Mouse (Mus musculus) kidney, embryonic 15.5 days (tissue): ENCODE results near the gene Plppr5. TPM values are rescaled to one million over a fixed set of nuclear protein-coding genes. Genes with fewer than 3 reads are reported as not detected.

Experiments used
- ATAC-seq: fragments of 200-750 bp; cut with Nextera tagmentation; replicated peaks from 2 replicates; pipeline ENCODE4 v1.8.0; 2017; ENCODE audit warnings: moderate TSS enrichment; ENCODE audit not compliant: low FRiP score
- H3K27ac ChIP-seq: fragments of 300-500 bp; sonication (generic); 2 replicates; pipeline ENCODE4 v1.5.1; 2015; ENCODE audit warnings: mild to moderate bottlenecking, inconsistent platforms
- H3K27me3 ChIP-seq: fragments of 300-500 bp; sonication (generic); 2 replicates; pipeline ENCODE4 v1.6.1; 2015; ENCODE audit warnings: inconsistent platforms
- H3K36me3 ChIP-seq: fragments of 300-500 bp; sonication (generic); 2 replicates; pipeline ENCODE4 v1.6.1; 2015; ENCODE audit warnings: inconsistent platforms
- H3K4me1 ChIP-seq: fragments of 300-500 bp; sonication (generic); 2 replicates; pipeline ENCODE4 v1.6.1; 2015; ENCODE audit warnings: inconsistent platforms
- H3K4me2 ChIP-seq: fragments of 300-500 bp; sonication (generic); 2 replicates; pipeline ENCODE4 v1.6.1; 2015; ENCODE audit warnings: moderate library complexity, mild to moderate bottlenecking, inconsistent platforms
- H3K4me3 ChIP-seq: fragments of 300-500 bp; sonication (generic); replicated peaks from 2 replicates; pipeline ENCODE4 v1.5.1; 2015; ENCODE audit warnings: mild to moderate bottlenecking, inconsistent platforms
- H3K9ac ChIP-seq: fragments of 300-500 bp; sonication (generic); 2 replicates; pipeline ENCODE4 v1.6.1; 2015; ENCODE audit warnings: mild to moderate bottlenecking, inconsistent platforms
- H3K9me3 ChIP-seq: fragments of 300-500 bp; sonication (generic); replicated peaks from 2 replicates; pipeline ENCODE4 v1.6.1; 2016; ENCODE audit warnings: inconsistent platforms
- WGBS: fragments of 180-500 bp; shearing (Covaris S2); methylation state at CpG from one replicate; pipeline ENCODE4 v1.1.7; 2015; ENCODE audit warnings: mixed read lengths; 5-methylcytosine and 5-hydroxymethylcytosine counted together
- polyA plus RNA-seq: library from polyadenylated mRNA; unstranded; fragments of >200 nt; fragmentation: Nextera tagmentation; extraction: Ambion mirVana; gene quantifications from 2 replicates; pipeline ENCODE4 v1.2.1, GENCODE M21; 2015

Gene Plppr5
- polyA plus RNA-seq, 1 experiment from 2014 or later, result 0.27 TPM

- ATAC-seq, result no peak
- WGBS, result 78% methylated on average over 1 of the region's 1 CpGs
- Histone ChIP-seq H3K4me2 (no peak overlapping the region), H3K9ac (no peak overlapping the region), H3K27me3 (no peaks in the 10 kb centered on the region), H3K9me3 (no peaks in the 10 kb centered on the region), H3K36me3 (no peaks in the 10 kb centered on the region), H3K4me3 (no peak overlapping the region), H3K27ac (no peak overlapping the region), H3K4me1 (no peaks in the 10 kb centered on the region)
These were observed 40.2 kb downstream of the Plppr5 start for GRCm38 (mm10) chr3:117614856-117615255.

- no peak overlapping the region for H3K4me2 ChIP-seq
- no peaks in the 10 kb centered on the region for H3K27me3 ChIP-seq
- no peaks in the 10 kb centered on the region for H3K4me1 ChIP-seq
- H3K9ac ChIP-seq, result no peak overlapping the region
- H3K27ac ChIP-seq, result no peak overlapping the region
- H3K36me3 ChIP-seq, result no peaks in the 10 kb centered on the region
- no peak for ATAC-seq
- no peak overlapping the region for H3K4me3 ChIP-seq
- 94% methylated on average over 13 of the region's 13 CpGs for WGBS
- no peaks in the 10 kb centered on the region for H3K9me3 ChIP-seq
These were observed 50.8 kb downstream of the Plppr5 start for GRCm38 (mm10) chr3:117625257-117626001.

GRCm38 (mm10) chr3:117628799-117629198, 54.2 kb downstream of the Plppr5 start:
- H3K27me3 ChIP-seq, result no peaks in the 10 kb centered on the region
- ATAC-seq, result no peak
- no peak overlapping the region for H3K27ac ChIP-seq
- no peak overlapping the region for H3K4me2 ChIP-seq
- no peaks in the 10 kb centered on the region for H3K4me1 ChIP-seq
- WGBS, result 83% methylated on average over 3 of the region's 3 CpGs
- H3K9ac ChIP-seq, result no peak overlapping the region
- H3K36me3 ChIP-seq, result no peaks in the 10 kb centered on the region
- no peaks in the 10 kb centered on the region for H3K9me3 ChIP-seq
- H3K4me3 ChIP-seq, result no peak overlapping the region

GRCm38 (mm10) chr3:117630332-117630731, 55.7 kb downstream of the Plppr5 start:
- no peak overlapping the region for H3K4me3 ChIP-seq
- no peak overlapping the region for H3K27ac ChIP-seq
- no peaks in the 10 kb centered on the region for H3K27me3 ChIP-seq
- no peaks in the 10 kb centered on the region for H3K4me1 ChIP-seq
- H3K9ac ChIP-seq, result no peak overlapping the region
- no peak overlapping the region for H3K4me2 ChIP-seq
- no peak for ATAC-seq
- H3K36me3 ChIP-seq, result no peaks in the 10 kb centered on the region
- H3K9me3 ChIP-seq, result no peaks in the 10 kb centered on the region
- 40% methylated on average over 2 of the region's 2 CpGs for WGBS

GRCm38 (mm10) chr3:117648612-117649011, 74.0 kb downstream of the Plppr5 start:
- Histone ChIP-seq H3K4me3 (no peak overlapping the region), H3K27ac (no peak overlapping the region), H3K9me3 (no peaks in the 10 kb centered on the region), H3K27me3 (no peaks in the 10 kb centered on the region), H3K9ac (no peak overlapping the region), H3K4me2 (no peak overlapping the region), H3K36me3 (no peaks in the 10 kb centered on the region), H3K4me1 (no peaks in the 10 kb centered on the region)
- WGBS, result 73% methylated on average over 8 of the region's 8 CpGs
- ATAC-seq, result no peak

GRCm38 (mm10) chr3:117664316-117664715, 89.7 kb downstream of the Plppr5 start:
- no peaks in the 10 kb centered on the region for H3K4me1 ChIP-seq
- no peaks in the 10 kb centered on the region for H3K9me3 ChIP-seq
- no peak overlapping the region for H3K4me3 ChIP-seq
- 73% methylated on average over 1 of the region's 1 CpGs for WGBS
- H3K27ac ChIP-seq, result no peak overlapping the region
- no peak for ATAC-seq
- no peaks in the 10 kb centered on the region for H3K36me3 ChIP-seq
- H3K27me3 ChIP-seq, result no peaks in the 10 kb centered on the region
- H3K9ac ChIP-seq, result no peak overlapping the region
- no peak overlapping the region for H3K4me2 ChIP-seq

- no peaks in the 10 kb centered on the region for H3K9me3 ChIP-seq
- H3K9ac ChIP-seq, result no peak overlapping the region
- no peak overlapping the region for H3K4me2 ChIP-seq
- WGBS, result 92% methylated on average over 6 of the region's 6 CpGs
- H3K27me3 ChIP-seq, result no peaks in the 10 kb centered on the region
- ATAC-seq, result no peak
- no peaks in the 10 kb centered on the region for H3K4me1 ChIP-seq
- no peak overlapping the region for H3K27ac ChIP-seq
- no peaks in the 10 kb centered on the region for H3K36me3 ChIP-seq
- no peak overlapping the region for H3K4me3 ChIP-seq
These were observed 104.6 kb downstream of the Plppr5 start for GRCm38 (mm10) chr3:117679189-117679588.

GRCm38 (mm10) chr3:117684640-117685039, 110.0 kb downstream of the Plppr5 start:
- Histone ChIP-seq H3K9ac (no peak overlapping the region), H3K36me3 (no peaks in the 10 kb centered on the region), H3K9me3 (no peaks in the 10 kb centered on the region), H3K4me1 (no peaks in the 10 kb centered on the region), H3K4me2 (no peak overlapping the region), H3K27ac (no peak overlapping the region), H3K27me3 (no peaks in the 10 kb centered on the region), H3K4me3 (no peak overlapping the region)
- 72% methylated on average over 6 of the region's 6 CpGs for WGBS
- no peak for ATAC-seq

- Histone ChIP-seq H3K4me2 (no peak overlapping the region), H3K27me3 (no peaks in the 10 kb centered on the region), H3K36me3 (no peaks in the 10 kb centered on the region), H3K4me3 (no peak overlapping the region), H3K9ac (no peak overlapping the region), H3K9me3 (no peaks in the 10 kb centered on the region), H3K27ac (no peak overlapping the region), H3K4me1 (no peaks in the 10 kb centered on the region)
- WGBS, result 93% methylated on average over 3 of the region's 3 CpGs
- no peak for ATAC-seq
These were observed 111.4 kb downstream of the Plppr5 start for GRCm38 (mm10) chr3:117686036-117686435.

- no peak for ATAC-seq
- no peaks in the 10 kb centered on the region for H3K36me3 ChIP-seq
- WGBS, result 84% methylated on average over 7 of the region's 7 CpGs
- H3K9ac ChIP-seq, result no peak overlapping the region
- no peaks in the 10 kb centered on the region for H3K4me1 ChIP-seq
- H3K9me3 ChIP-seq, result no peaks in the 10 kb centered on the region
- H3K27ac ChIP-seq, result no peak overlapping the region
- no peak overlapping the region for H3K4me3 ChIP-seq
- H3K27me3 ChIP-seq, result no peaks in the 10 kb centered on the region
- no peak overlapping the region for H3K4me2 ChIP-seq
These were observed 112.0 kb downstream of the Plppr5 start for GRCm38 (mm10) chr3:117686648-117687047.

GRCm38 (mm10) chr3:117694736-117695135, 120.1 kb downstream of the Plppr5 start:
- Histone ChIP-seq H3K27ac (no peak overlapping the region), H3K27me3 (no peaks in the 10 kb centered on the region), H3K4me1 (no peaks in the 10 kb centered on the region), H3K4me2 (no peak overlapping the region), H3K9ac (no peak overlapping the region), H3K36me3 (no peaks in the 10 kb centered on the region), H3K9me3 (no peaks in the 10 kb centered on the region), H3K4me3 (no peak overlapping the region)
- 59% methylated on average over 1 of the region's 1 CpGs for WGBS
- no peak for ATAC-seq

- Histone ChIP-seq H3K27me3 (no peaks in the 10 kb centered on the region), H3K36me3 (no peaks in the 10 kb centered on the region), H3K9me3 (no peaks in the 10 kb centered on the region), H3K9ac (no peak overlapping the region), H3K4me2 (no peak overlapping the region), H3K4me3 (no peak overlapping the region), H3K4me1 (no peaks in the 10 kb centered on the region), H3K27ac (no peak overlapping the region)
- ATAC-seq, result no peak
- 89% methylated on average over 5 of the region's 5 CpGs for WGBS
These were observed 121.7 kb downstream of the Plppr5 start for GRCm38 (mm10) chr3:117696350-117696749.

GRCm38 (mm10) chr3:117708788-117709187, 134.2 kb downstream of the Plppr5 start:
- H3K9me3 ChIP-seq, result no peaks in the 10 kb centered on the region
- no peaks in the 10 kb centered on the region for H3K36me3 ChIP-seq
- no peak for ATAC-seq
- no peak overlapping the region for H3K4me3 ChIP-seq
- no peaks in the 10 kb centered on the region for H3K4me1 ChIP-seq
- no peak overlapping the region for H3K27ac ChIP-seq
- no peak overlapping the region for H3K4me2 ChIP-seq
- H3K27me3 ChIP-seq, result no peaks in the 10 kb centered on the region
- H3K9ac ChIP-seq, result no peak overlapping the region
